In genomic region chr17:69077544-69077920, GRCm38 (mm10) we compare ENCODE assay signal across 9 mouse cellular contexts. TPM values are rescaled to one million over a fixed set of nuclear protein-coding genes. Genes with fewer than 3 reads are reported as not detected.
DNase-seq lines count a peak whose midpoint lies in the region; ATAC-seq and TF ChIP-seq lines count a peak whose summit lies in the region.
"Had no signal": no experiment of that assay in that cellular context is flagged by ENCODE, and none has a peak within 500 bp of the region (broad histone marks: within the 10 kb centered on the region; RNA-seq: fewer than 3 reads in every experiment).

No protein-coding gene starts in this region.

- H3K27me3 ChIP-seq in heart, embryonic 11.5 days (ENCODE audit: control insufficient read depth, insufficient read depth, low read length), result peaks cover 32% of the 10 kb centered on the region
- peaks cover 76% of the 10 kb centered on the region for H3K27me3 ChIP-seq in E14TG2a.4 (ENCODE audit: insufficient read depth, low read length)
- H3K27me3 ChIP-seq in hindbrain, embryonic 11.5 days (ENCODE audit: control insufficient read depth, insufficient read depth, low read length), result peaks cover 15% of the 10 kb centered on the region
- peaks cover 37% of the 10 kb centered on the region for H3K27me3 ChIP-seq in limb, embryonic 14.5 days (ENCODE audit: control insufficient read depth, insufficient read depth, low read length)

- no peak overlapping the region for H3K27ac ChIP-seq in heart, embryonic 11.5 days (ENCODE audit: low read depth, low read length)
- H3K27ac ChIP-seq in hindbrain, embryonic 11.5 days (ENCODE audit: low read depth, low read length), result no peak overlapping the region
- H3K27ac ChIP-seq in limb, embryonic 14.5 days (replicated peaks; ENCODE audit: low read depth, low read length), result no peak overlapping the region

- no peak for DNase-seq in heart, postnatal 25 days (ENCODE audit: low spot score)
- no peak for DNase-seq in hindbrain, embryonic 11.5 days (ENCODE audit: low spot score)
- no peak for DNase-seq in limb, embryonic 14.5 days (ENCODE audit: low spot score)
- no peak for DNase-seq in thymus, postnatal 14 days
- DNase-seq in thymus, postnatal 0 days (ENCODE audit: low spot score), result no peak
- DNase-seq in MN1 (ENCODE audit: low spot score), result no peak
- DNase-seq: adrenal gland, postnatal 36 days had no signal

- no peak overlapping the region for H3K9ac ChIP-seq in heart, embryonic 11.5 days (ENCODE audit: low read depth, low read length)
- no peak overlapping the region for H3K9ac ChIP-seq in hindbrain, embryonic 11.5 days (ENCODE audit: low read depth, low read length)
- no peak overlapping the region for H3K9ac ChIP-seq in limb, embryonic 14.5 days (ENCODE audit: low read depth, low read length, severe bottlenecking)

- ATAC-seq in heart, embryonic 11.5 days (replicated peaks; ENCODE audit: insufficient number of reproducible peaks, low FRiP score, low TSS enrichment), result no peak
- ATAC-seq in hindbrain, embryonic 11.5 days (ENCODE audit: low FRiP score), result no peak
- no peak for ATAC-seq in limb, embryonic 14.5 days (ENCODE audit: low FRiP score, low read depth)

- TF ChIP-seq CTCF in E14TG2a.4 (conservative IDR thresholded peaks at IDR 0.05; ENCODE audit: low read length), result no peak

- TF ChIP-seq POLR2A in limb, embryonic 14.5 days (IDR thresholded peaks at IDR 0.05; ENCODE audit: borderline replicate concordance, extremely low read depth, insufficient read depth, insufficient read length), result no peak

- 11% methylated on average over 11 of the region's 11 CpGs for WGBS in heart, embryonic 11.5 days (ENCODE audit: insufficient replicate concordance)
- 13% methylated on average over 11 of the region's 11 CpGs for WGBS in hindbrain, embryonic 11.5 days
- 12% methylated on average over 11 of the region's 11 CpGs for WGBS in limb, embryonic 14.5 days

- intact Hi-C loops in heart, postnatal 25 days (cut with DNase I), result no loop called here

- no peaks in the 10 kb centered on the region for H3K36me3 ChIP-seq in heart, embryonic 11.5 days (ENCODE audit: control insufficient read depth, insufficient read depth, low read length)
- no peaks in the 10 kb centered on the region for H3K36me3 ChIP-seq in E14TG2a.4 (ENCODE audit: insufficient read depth, low read length)
- no peaks in the 10 kb centered on the region for H3K36me3 ChIP-seq in hindbrain, embryonic 11.5 days (ENCODE audit: control insufficient read depth, insufficient read depth, low read length)
- H3K36me3 ChIP-seq in limb, embryonic 14.5 days (ENCODE audit: control insufficient read depth, insufficient read depth, low read length), result no peaks in the 10 kb centered on the region

- peaks cover 5% of the 10 kb centered on the region; the same call in 1 of the 2 replicates for H3K4me1 ChIP-seq in heart, embryonic 11.5 days (ENCODE audit: control insufficient read depth, insufficient read depth, low read length)
- peaks cover 16% of the 10 kb centered on the region for H3K4me1 ChIP-seq in E14TG2a.4 (replicated peaks; ENCODE audit: low read depth, low read length)
- no peaks in the 10 kb centered on the region; the same call in 1 of the 2 replicates for H3K4me1 ChIP-seq in hindbrain, embryonic 11.5 days (replicated peaks; ENCODE audit: control insufficient read depth, insufficient read depth, low read length)
- H3K4me1 ChIP-seq in limb, embryonic 14.5 days (ENCODE audit: control insufficient read depth, insufficient read depth, low read length), result peaks cover 7% of the 10 kb centered on the region; the same call in 1 of the 2 replicates

- H3K4me2 ChIP-seq in heart, embryonic 11.5 days, result peak overlapping the region; percentile 99
- peak overlapping the region; percentile 100 for H3K4me2 ChIP-seq in hindbrain, embryonic 11.5 days (replicated peaks; ENCODE audit: low read depth, low read length)
- H3K4me2 ChIP-seq in limb, embryonic 14.5 days (replicated peaks; ENCODE audit: low read depth, low read length, severe bottlenecking), result no peak overlapping the region

- H3K9me3 ChIP-seq in heart, embryonic 11.5 days (replicated peaks; ENCODE audit: control insufficient read depth, low read length), result no peaks in the 10 kb centered on the region
- no peaks in the 10 kb centered on the region for H3K9me3 ChIP-seq in E14TG2a.4 (ENCODE audit: low read length)
- no peaks in the 10 kb centered on the region for H3K9me3 ChIP-seq in hindbrain, embryonic 11.5 days (ENCODE audit: control insufficient read depth, low read length)
- H3K9me3 ChIP-seq in limb, embryonic 14.5 days (ENCODE audit: control insufficient read depth, low read length), result no peaks in the 10 kb centered on the region

- peak overlapping the region; percentile 61 for H3K4me3 ChIP-seq in heart, embryonic 11.5 days (ENCODE audit: low read depth, low read length)
- H3K4me3 ChIP-seq in E14TG2a.4 (replicated peaks; ENCODE audit: low read length), result peak overlapping the region; percentile 84
- 0 out of 2 replicates have a peak overlapping the region, but pooled peaks have one; percentile 15 for H3K4me3 ChIP-seq in hindbrain, embryonic 11.5 days (ENCODE audit: low read depth, low read length)
- H3K4me3 ChIP-seq in limb, embryonic 14.5 days (replicated peaks; ENCODE audit: low read length), result peak overlapping the region; percentile 52; the same call in 1 of the 2 replicates

RNA-seq across cellular contexts. Expression of gene Epb41l3, which starts 2.0 kb away (rescaled TPM):
- polyA plus RNA-seq in heart, embryonic 11.5 days (2014; fragmentation: Nextera tagmentation; extraction: Ambion mirVana), result 118 and 139 TPM in 2 replicates
- 10 to 100 TPM; 14.7 to 15.5 TPM for total RNA-seq in heart, postnatal 25 days (2021)
- 85.5 and 92.9 TPM in 2 replicates for polyA plus RNA-seq in hindbrain, embryonic 11.5 days (2014; fragmentation: Nextera tagmentation; extraction: Ambion mirVana)
- polyA plus RNA-seq in limb, embryonic 14.5 days (2012; rRNA removed), result 80.2 and 102 TPM in 2 replicates
- 140 and 157 TPM in 2 replicates for polyA plus RNA-seq in limb, embryonic 14.5 days (2014; fragmentation: Nextera tagmentation; extraction: Ambion mirVana)
- polyA plus RNA-seq in thymus, postnatal 0 days (2015; fragmentation: Nextera tagmentation; extraction: Ambion mirVana), result 32.2 and 42.2 TPM in 2 replicates

Comparison
In these comparisons a context has a peak if more than half of its experiments do, and no peak if none do; other contexts are left out.
1. H3K4me3 ChIP-seq: peak in every context shown above with its lines; median percentile 84 in E14TG2a.4; 61 in heart, embryonic 11.5 days; 52 in limb, embryonic 14.5 days; 15 in hindbrain, embryonic 11.5 days.